Mouse (Mus musculus): ENCODE measurements around the gene Rabggta. TPM values are rescaled to one million over a fixed set of nuclear protein-coding genes. Genes with fewer than 3 reads are reported as not detected.
A peak's percentile ranks its signal among the peaks of the same experiment; 100 is the strongest.

The Rabggta gene
- total RNA-seq, 2 experiments from 2014 or later = 11.4 to 13.7 TPM

- intact Hi-C loops (cut with DNase I) = no loop called here
- no peak for DNase-seq
Measured at GRCm38 (mm10) chr14:55706051-55706600, 15.9 kb downstream of the Rabggta start.

GRCm38 (mm10) chr14:55702761-55703160, 19.3 kb downstream of the Rabggta start:
- intact Hi-C loops (cut with DNase I) = no loop called here

GRCm38 (mm10) chr14:55701131-55701530, 20.9 kb downstream of the Rabggta start:
- intact Hi-C loops (cut with DNase I) = no loop called here
- no peak for DNase-seq

More at GRCm38 (mm10) chr14:55702761-55703160, 19.3 kb downstream of the Rabggta start:
- DNase-seq = no peak

GRCm38 (mm10) chr14:55697226-55697625, 24.8 kb downstream of the Rabggta start:
- DNase-seq = no peak

GRCm38 (mm10) chr14:55689433-55689832, 32.6 kb downstream of the Rabggta start:
- intact Hi-C loops (cut with DNase I) = no loop called here

More at GRCm38 (mm10) chr14:55697226-55697625, 24.8 kb downstream of the Rabggta start:
- intact Hi-C loops (cut with DNase I) = no loop called here

GRCm38 (mm10) chr14:55682118-55682493, 40.0 kb downstream of the Rabggta start:
- intact Hi-C loops (cut with DNase I) = loop anchor here (1.0 to 2.0 kb wide), 2 partner anchors 39 to 61 kb away; no protein-coding TSS in a partner anchor
- DNase-seq = no peak

More at GRCm38 (mm10) chr14:55689433-55689832, 32.6 kb downstream of the Rabggta start:
- DNase-seq = no peak

- intact Hi-C loops (cut with DNase I) = loop anchor here (1.0 to 2.0 kb wide), 2 partner anchors 39 to 62 kb away; no protein-coding TSS in a partner anchor
- DNase-seq = peak; percentile 92 to 94
Measured at GRCm38 (mm10) chr14:55681160-55682117, 40.6 kb downstream of the Rabggta start, which contains the start of gene Tinf2. Gene Tinf2, minus strand, starts transcription at chr14:55681820.

GRCm38 (mm10) chr14:55677615-55678014, 44.4 kb downstream of the Rabggta start:
- intact Hi-C loops (cut with DNase I) = no loop called here
- no peak for DNase-seq

- intact Hi-C loops (cut with DNase I) = loop anchor here (5.0 kb wide), 1 partner anchor 40 kb away; no protein-coding TSS in a partner anchor
- DNase-seq = no peak
Measured at GRCm38 (mm10) chr14:55672741-55673060, 49.4 kb downstream of the Rabggta start.

GRCm38 (mm10) chr14:55671833-55672740, 50.0 kb downstream of the Rabggta start, which contains the start of the genes Gmpr2 and Nedd8:
Gene Gmpr2, plus strand, starts transcription at chr14:55671941.
Gene Nedd8, minus strand, starts transcription at chr14:55672124.
- DNase-seq = peak; percentile 82 to 83
- intact Hi-C loops (cut with DNase I) = loop anchor here (5.0 kb wide), 1 partner anchor 40 kb away; no protein-coding TSS in a partner anchor

GRCm38 (mm10) chr14:55671486-55671832, 50.6 kb downstream of the Rabggta start:
- intact Hi-C loops (cut with DNase I) = loop anchor here (5.0 kb wide), 1 partner anchor 39 kb away; no protein-coding TSS in a partner anchor
- DNase-seq = no peak

Other genes starting within 250 kb of the Rabggta start
- gene Dhrs4, start 243.5 kb downstream of the Rabggta start, total RNA-seq (2021) = 100 to 1,000 TPM; 129 to 134 TPM
- gene Carmil3, start 231.6 kb downstream of the Rabggta start, total RNA-seq (2021) = 1 to 10 TPM; 2.5 to 5.5 TPM
- not detected for gene Cpne6, start 211.8 kb downstream of the Rabggta start, total RNA-seq (2021)
- not detected for gene Nrl, start 197.3 kb downstream of the Rabggta start, total RNA-seq (2021)
- 10 to 100 TPM; 17.7 to 23.0 TPM for gene Pck2, start 182.0 kb downstream of the Rabggta start, total RNA-seq (2021)
- 100 to 1,000 TPM; 112 to 118 TPM for gene Dcaf11, start 162.3 kb downstream of the Rabggta start, total RNA-seq (2021)
- gene A730061H03Rik, start 161.9 kb downstream of the Rabggta start, total RNA-seq (2021) = under 1 TPM in 1 of 2 experiments, not detected in 1; 0.69 TPM
- gene Fitm1, start 146.6 kb downstream of the Rabggta start, total RNA-seq (2021) = 100 to 1,000 TPM; 204 to 226 TPM
- 100 to 1,000 TPM; 218 to 238 TPM for gene Psme1, start 144.1 kb downstream of the Rabggta start, total RNA-seq (2021)
- gene Emc9, start 137.0 kb downstream of the Rabggta start, total RNA-seq (2021) = 10 to 100 TPM; 39.9 to 45.0 TPM
- gene Psme2, start 131.2 kb downstream of the Rabggta start, total RNA-seq (2021) = 100 to 1,000 TPM in 1 of 2 experiments, 10 to 100 TPM in 1; 90.7 to 132 TPM
- 10 to 100 TPM; 21.8 to 26.1 TPM for gene Rnf31, start 130.6 kb downstream of the Rabggta start, total RNA-seq (2021)
- 1 to 10 TPM; 9.2 to 9.3 TPM for gene Irf9, start 118.7 kb downstream of the Rabggta start, total RNA-seq (2021)
- gene Rec8, start 104.2 kb downstream of the Rabggta start, total RNA-seq (2021) = 1 to 10 TPM in 1 of 2 experiments, under 1 TPM in 1; 0.72 to 1.2 TPM
- gene Ipo4, start 86.3 kb downstream of the Rabggta start, total RNA-seq (2021) = 10 to 100 TPM; 41.4 to 49.9 TPM
- gene Gm49378, start 84.4 kb downstream of the Rabggta start, total RNA-seq (2021) = 1 to 10 TPM; 2.2 to 2.9 TPM
- 10 to 100 TPM; 45.3 to 45.4 TPM for gene Tm9sf1, start 78.5 kb downstream of the Rabggta start, total RNA-seq (2021)
- under 1 TPM; 0.53 to 0.76 TPM for gene Tssk4, start 72.1 kb downstream of the Rabggta start, total RNA-seq (2021)
- 10 to 100 TPM; 52.4 to 55.9 TPM for gene Mdp1, start 61.8 kb downstream of the Rabggta start, total RNA-seq (2021)
- gene Gmpr2, start 50.3 kb downstream of the Rabggta start, total RNA-seq (2021) = 10 to 100 TPM; 12.8 to 14.1 TPM
- gene Nedd8, start 50.1 kb downstream of the Rabggta start, total RNA-seq (2021) = 100 to 1,000 TPM; 254 to 257 TPM
- gene Tinf2, start 40.4 kb downstream of the Rabggta start, total RNA-seq (2021) = 10 to 100 TPM; 10.5 to 10.8 TPM
- under 1 TPM; 0.29 TPM for gene Tgm1, start 8.3 kb downstream of the Rabggta start, total RNA-seq (2021)
- 10 to 100 TPM; 54.6 to 56.2 TPM for gene Dhrs1, start 23.4 kb upstream of the Rabggta start, total RNA-seq (2021)
- 10 to 100 TPM; 11.2 to 11.4 TPM for gene Nop9, start 23.4 kb upstream of the Rabggta start, total RNA-seq (2021)
- gene Cideb, start 36.2 kb upstream of the Rabggta start, total RNA-seq (2021) = 1 to 10 TPM in 1 of 2 experiments, under 1 TPM in 1; 1.00 to 1.0 TPM
- under 1 TPM; 0.12 to 0.17 TPM for gene Ltb4r2, start 39.2 kb upstream of the Rabggta start, total RNA-seq (2021)
- under 1 TPM; 0.37 to 0.60 TPM for gene Ltb4r1, start 43.7 kb upstream of the Rabggta start, total RNA-seq (2021)
- 10 to 100 TPM; 19.8 to 21.1 TPM for gene Adcy4, start 61.8 kb upstream of the Rabggta start, total RNA-seq (2021)
- gene Ripk3, start 66.6 kb upstream of the Rabggta start, total RNA-seq (2021) = 1 to 10 TPM; 4.4 to 6.1 TPM
- 1 to 10 TPM; 7.0 to 9.2 TPM for gene Nfatc4, start 100.9 kb upstream of the Rabggta start, total RNA-seq (2021)
- gene Nynrin, start 131.7 kb upstream of the Rabggta start, total RNA-seq (2021) = 10 to 100 TPM; 13.6 to 15.8 TPM
- gene Cbln3, start 162.1 kb upstream of the Rabggta start, total RNA-seq (2021) = under 1 TPM; 0.10 TPM
- 10 to 100 TPM; 13.4 to 14.3 TPM for gene Khnyn, start 162.7 kb upstream of the Rabggta start, total RNA-seq (2021)
- gene Sdr39u1, start 178.0 kb upstream of the Rabggta start, total RNA-seq (2021) = 10 to 100 TPM; 71.5 to 78.4 TPM
- gene Cma1, start 222.4 kb upstream of the Rabggta start, total RNA-seq (2021) = 1 to 10 TPM; 4.4 to 5.1 TPM
- not detected for gene Cma2, start 228.7 kb upstream of the Rabggta start, total RNA-seq (2021)